Mouse (Mus musculus) CH12.LX (cell line): ENCODE results near the gene Adgra1.

Experiments
- MAX ChIP-seq: IDR thresholded peaks from 2 replicates; pipeline ENCODE4 v1.6.1; 2011; ENCODE audit warnings: low read length, improper control_type of control experiment
- MEF2A ChIP-seq: IDR thresholded peaks from 2 replicates; pipeline ENCODE4 v1.6.1; 2014; ENCODE audit warnings: low read depth, mild to moderate bottlenecking, inconsistent platforms, low read length, improper control_type of control experiment, borderline replicate concordance
- NRF1 ChIP-seq: IDR thresholded peaks from 2 replicates; pipeline ENCODE4 v1.6.1; 2014; ENCODE audit warnings: low read depth, mild to moderate bottlenecking, inconsistent platforms, low read length, improper control_type of control experiment, moderate library complexity

- TF ChIP-seq MEF2A (no peak), NRF1 (no peak), MAX (no peak)
Observed at GRCm38 (mm10) chr7:139791601-139792000, 42.4 kb upstream of the Adgra1 start.
